Mouse (Mus musculus) spleen, postnatal 10 days (tissue): ENCODE data around the gene Rad51b.

Experiments used
- DNase-seq, 2 experiments: peaks; one replicate each; pipeline ENCODE4 v3.0.0; 2021 to 2022; ENCODE audit warnings: low spot score in 2 of 2

Gene Rad51b

DNA sequence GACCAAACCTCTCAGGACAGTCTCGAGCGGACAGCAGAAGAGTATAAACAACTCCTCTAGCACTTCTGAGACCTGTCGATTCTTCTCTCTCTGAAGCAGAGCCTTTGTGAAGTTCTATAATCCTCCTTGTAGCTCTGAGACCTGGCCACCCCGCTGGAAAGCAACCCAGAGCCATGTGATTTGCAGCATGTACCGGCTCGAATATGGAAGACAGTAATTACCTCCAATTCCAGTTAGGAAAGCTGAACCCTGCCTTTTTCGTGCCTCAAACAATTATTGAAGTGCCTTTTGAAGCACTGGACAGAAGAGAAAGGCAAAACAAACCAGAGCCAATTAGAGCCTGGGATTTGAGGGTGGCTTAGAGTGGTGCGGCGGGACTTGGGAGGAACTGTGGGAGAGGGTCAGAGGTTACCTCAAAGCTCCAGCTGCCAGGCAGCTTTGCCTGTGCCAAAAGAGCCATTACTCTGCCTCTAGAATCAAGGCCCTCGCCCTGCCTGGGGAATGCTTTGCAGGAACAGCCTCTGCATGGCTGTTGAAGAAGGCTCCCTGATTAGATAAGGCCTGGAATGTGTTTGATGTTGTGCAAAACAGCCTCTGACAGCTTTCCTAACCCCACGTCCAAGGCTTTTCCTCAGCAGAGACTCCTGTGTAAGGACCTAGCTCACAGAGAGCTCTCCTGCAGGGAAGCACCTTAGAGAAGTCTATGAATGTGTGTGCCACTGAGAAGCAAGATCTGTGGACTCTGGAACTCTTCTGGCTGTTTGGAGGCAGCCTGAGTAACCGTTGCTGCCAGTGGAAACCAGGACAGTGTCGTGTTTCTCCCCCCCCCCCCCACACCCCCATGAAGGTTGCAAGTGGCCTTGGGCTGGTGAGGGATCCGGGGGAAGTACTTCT lies 562.5 kb downstream of the Rad51b start:
- DNase-seq: no peak

DNA sequence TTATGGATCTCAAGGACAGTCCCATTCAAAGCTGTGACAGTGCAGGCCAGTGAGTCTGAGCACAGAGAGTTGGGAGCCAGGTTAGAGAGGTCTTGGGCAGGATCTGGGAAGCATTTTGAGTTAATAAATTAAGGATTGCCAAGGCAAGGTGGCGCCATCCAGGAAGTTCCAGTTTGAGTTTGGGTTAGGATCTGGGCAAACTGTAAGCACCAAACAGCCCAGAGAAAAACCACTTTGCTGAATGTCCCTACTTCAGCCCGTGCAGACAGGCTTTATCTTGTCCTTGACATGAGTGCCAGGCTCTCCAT lies 563.1 kb downstream of the Rad51b start:
- no peak for DNase-seq
